Mouse (Mus musculus) embryonic facial prominence, embryonic 11.5 days (tissue): ENCODE results near the gene Spast. TPM values are rescaled to one million over a fixed set of nuclear protein-coding genes. Genes with fewer than 3 reads are reported as not detected.

Source experiments
- ATAC-seq: fragments of 200-750 bp; cut with Nextera tagmentation; replicated peaks from 2 replicates; pipeline ENCODE4 v1.8.0; 2017; ENCODE audit warnings: low read depth; ENCODE audit not compliant: insufficient number of reproducible peaks, low FRiP score, low TSS enrichment
- DNase-seq: peaks from one replicate; pipeline ENCODE4 v3.0.0-alpha.2; 2015; ENCODE audit warnings: low spot score
- H3K27ac ChIP-seq: fragments of 300-500 bp; sonication (generic); replicated peaks from 2 replicates; pipeline ENCODE4 v1.5.1; 2014; ENCODE audit warnings: mild to moderate bottlenecking, low read depth, low read length, control low read depth
- H3K27me3 ChIP-seq: fragments of 300-500 bp; sonication (generic); 2 replicates; pipeline ENCODE4 v1.6.1; 2014; ENCODE audit warnings: mild to moderate bottlenecking, low read length, moderate library complexity, mixed read lengths; ENCODE audit not compliant: control insufficient read depth, insufficient read depth
- H3K36me3 ChIP-seq: fragments of 300-500 bp; sonication (generic); replicated peaks from 2 replicates; pipeline ENCODE4 v1.6.1; 2014; ENCODE audit warnings: low read depth, mild to moderate bottlenecking, low read length, moderate library complexity, mixed read lengths; ENCODE audit not compliant: control insufficient read depth, insufficient read depth
- H3K4me1 ChIP-seq: fragments of 300-500 bp; sonication (generic); 2 replicates; pipeline ENCODE4 v1.6.1; 2014; ENCODE audit warnings: low read length, mixed read lengths; ENCODE audit not compliant: control insufficient read depth, insufficient read depth
- H3K4me2 ChIP-seq: fragments of 300-500 bp; sonication (generic); 2 replicates; pipeline ENCODE4 v1.6.1; 2014; ENCODE audit warnings: low read depth, mild to moderate bottlenecking, control low read depth, low read length, moderate library complexity
- H3K4me3 ChIP-seq: fragments of 300-500 bp; sonication (generic); 2 replicates; pipeline ENCODE4 v1.5.1; 2014; ENCODE audit warnings: low read depth, low read length, control low read depth
- H3K9ac ChIP-seq: fragments of 300-500 bp; sonication (generic); replicated peaks from 2 replicates; pipeline ENCODE4 v1.6.1; 2014; ENCODE audit warnings: mild to moderate bottlenecking, control low read depth, low read length
- H3K9me3 ChIP-seq: fragments of 300-500 bp; sonication (generic); replicated peaks from 2 replicates; pipeline ENCODE4 v1.6.1; 2016; ENCODE audit warnings: mild to moderate bottlenecking, low read length, inconsistent platforms, mixed read lengths; ENCODE audit not compliant: control insufficient read depth
- WGBS: fragments of 180-500 bp; shearing (Covaris S2); extraction: QIAGEN DNeasy Blood & Tissue Kit; methylation state at CpG from one replicate; pipeline ENCODE4 v1.1.7; 2014; 5-methylcytosine and 5-hydroxymethylcytosine counted together
- polyA plus RNA-seq: library from polyadenylated mRNA; unstranded; fragments of >200 nt; fragmentation: Nextera tagmentation; extraction: Ambion mirVana; gene quantifications from 2 replicates; pipeline ENCODE4 v1.2.1, GENCODE M21; 2014

Spast gene
- polyA plus RNA-seq, 1 experiment from 2014 or later = 41.3 TPM

GRCm38 (mm10) chr17:74416841-74417360 is 78.1 kb downstream of the Spast start:
- no peak overlapping the region for H3K27ac ChIP-seq
- H3K27me3 ChIP-seq = no peaks in the 10 kb centered on the region
- no peaks in the 10 kb centered on the region; the same call in 1 of the 2 replicates for H3K36me3 ChIP-seq
- ATAC-seq (no peak), DNase-seq (no peak)
- no peak overlapping the region for H3K4me3 ChIP-seq
- H3K9ac ChIP-seq = no peak overlapping the region
- no peak overlapping the region for H3K4me2 ChIP-seq
- H3K4me1 ChIP-seq = no peaks in the 10 kb centered on the region
- H3K9me3 ChIP-seq = no peaks in the 10 kb centered on the region
- 89% methylated on average over 8 of the region's 8 CpGs for WGBS

GRCm38 (mm10) chr17:74418171-74418570 is 79.4 kb downstream of the Spast start:
- Histone ChIP-seq H3K36me3 (peaks cover 3% of the 10 kb centered on the region), H3K27ac (no peak overlapping the region), H3K27me3 (no peaks in the 10 kb centered on the region), H3K9ac (no peak overlapping the region), H3K9me3 (no peaks in the 10 kb centered on the region), H3K4me1 (no peaks in the 10 kb centered on the region), H3K4me2 (no peak overlapping the region), H3K4me3 (no peak overlapping the region)
- DNase-seq (no peak), ATAC-seq (no peak)
- 13% methylated on average over 4 of the region's 4 CpGs for WGBS

GRCm38 (mm10) chr17:74420656-74421055 is 81.9 kb downstream of the Spast start:
- ATAC-seq = no peak
- 58% methylated on average over 2 of the region's 2 CpGs for WGBS
- peaks cover 7% of the 10 kb centered on the region for H3K36me3 ChIP-seq

GRCm38 (mm10) chr17:74424401-74425005 is 85.7 kb downstream of the Spast start:
- no peak overlapping the region for H3K4me3 ChIP-seq
- 86% methylated on average over 12 of the region's 12 CpGs for WGBS
- no peak overlapping the region for H3K27ac ChIP-seq
- H3K9ac ChIP-seq = no peak overlapping the region
- H3K27me3 ChIP-seq = no peaks in the 10 kb centered on the region
- no peak overlapping the region for H3K4me2 ChIP-seq
- H3K9me3 ChIP-seq = no peaks in the 10 kb centered on the region
- no peaks in the 10 kb centered on the region for H3K4me1 ChIP-seq
- ATAC-seq (no peak), DNase-seq (no peak)
- peaks cover 7% of the 10 kb centered on the region for H3K36me3 ChIP-seq

More at GRCm38 (mm10) chr17:74420656-74421055, 81.9 kb downstream of the Spast start:
- H3K9ac ChIP-seq = no peak overlapping the region
- no peak overlapping the region for H3K4me2 ChIP-seq
- no peaks in the 10 kb centered on the region for H3K27me3 ChIP-seq
- no peak for DNase-seq
- H3K27ac ChIP-seq = no peak overlapping the region
- no peaks in the 10 kb centered on the region for H3K9me3 ChIP-seq
- H3K4me1 ChIP-seq = no peaks in the 10 kb centered on the region
- H3K4me3 ChIP-seq = no peak overlapping the region

GRCm38 (mm10) chr17:74430074-74430473 is 91.3 kb downstream of the Spast start:
- DNase-seq (no peak), ATAC-seq (no peak)
- Histone ChIP-seq H3K36me3 (no peaks in the 10 kb centered on the region; the same call in 1 of the 2 replicates), H3K27me3 (no peaks in the 10 kb centered on the region), H3K9me3 (no peaks in the 10 kb centered on the region), H3K4me3 (no peak overlapping the region), H3K27ac (no peak overlapping the region), H3K4me1 (no peaks in the 10 kb centered on the region), H3K9ac (no peak overlapping the region), H3K4me2 (no peak overlapping the region)
- 89% methylated on average over 8 of the region's 8 CpGs for WGBS

GRCm38 (mm10) chr17:74431481-74431880 is 92.7 kb downstream of the Spast start:
- Histone ChIP-seq H3K4me3 (no peak overlapping the region), H3K27ac (no peak overlapping the region), H3K9me3 (no peaks in the 10 kb centered on the region), H3K4me1 (no peaks in the 10 kb centered on the region), H3K9ac (no peak overlapping the region), H3K4me2 (no peak overlapping the region), H3K27me3 (no peaks in the 10 kb centered on the region), H3K36me3 (no peaks in the 10 kb centered on the region; the same call in 1 of the 2 replicates)
- peak; percentile 13 for DNase-seq
- 70% methylated on average over 13 of the region's 13 CpGs for WGBS
- no peak for ATAC-seq

- Histone ChIP-seq H3K36me3 (no peaks in the 10 kb centered on the region), H3K4me2 (no peak overlapping the region), H3K9me3 (no peaks in the 10 kb centered on the region), H3K9ac (no peak overlapping the region), H3K27me3 (no peaks in the 10 kb centered on the region), H3K27ac (no peak overlapping the region), H3K4me3 (no peak overlapping the region), H3K4me1 (no peaks in the 10 kb centered on the region)
- 91% methylated on average over 5 of the region's 5 CpGs for WGBS
- no peak for ATAC-seq
- DNase-seq = no peak
Measured at GRCm38 (mm10) chr17:74432631-74433030, 93.8 kb downstream of the Spast start.

- Histone ChIP-seq H3K4me2 (no peak overlapping the region), H3K4me1 (no peaks in the 10 kb centered on the region), H3K4me3 (no peak overlapping the region), H3K27me3 (no peaks in the 10 kb centered on the region), H3K27ac (no peak overlapping the region), H3K36me3 (no peaks in the 10 kb centered on the region), H3K9ac (no peak overlapping the region), H3K9me3 (no peaks in the 10 kb centered on the region)
- DNase-seq = no peak
- no peak for ATAC-seq
- 87% methylated on average over 9 of the region's 9 CpGs for WGBS
Measured at GRCm38 (mm10) chr17:74437762-74438161, 99.0 kb downstream of the Spast start.
